Mouse (Mus musculus) megakaryocyte, embryonic 14.5 days (primary cell): ENCODE data around the gene Ccng1. TPM values are rescaled to one million over a fixed set of nuclear protein-coding genes. Genes with fewer than 3 reads are reported as not detected.
"Not testable (repeated sequence)": the region's sequence is repeated elsewhere in the genome, so short reads cannot be mapped to it uniquely, and the experiment has no call there.

Source experiments
- H3K27me3 ChIP-seq: replicated peaks from 2 replicates; pipeline ENCODE3; 2012; ENCODE audit warnings: inconsistent platforms
- H3K36me3 ChIP-seq: replicated peaks from 2 replicates; pipeline ENCODE3; 2012; ENCODE audit warnings: low read length, inconsistent platforms, mixed read lengths
- H3K4me1 ChIP-seq: 2 replicates; pipeline ENCODE4 v1.6.1; 2012; ENCODE audit warnings: inconsistent platforms
- H3K4me3 ChIP-seq: replicated peaks from 2 replicates; pipeline ENCODE3; 2012; ENCODE audit warnings: moderate library complexity, mild to moderate bottlenecking, inconsistent platforms
- H3K9me3 ChIP-seq: 2 replicates; pipeline ENCODE4 v1.6.1; 2012; ENCODE audit warnings: inconsistent platforms
- FLI1 ChIP-seq: IDR thresholded peaks from 2 replicates; pipeline ENCODE4 v1.6.1; 2012; ENCODE audit warnings: low read length, inconsistent platforms, mixed read lengths
- GATA1 ChIP-seq: IDR thresholded peaks from 3 replicates; pipeline ENCODE4 v1.6.1; 2012; ENCODE audit warnings: mixed read lengths, low read length, inconsistent platforms, borderline replicate concordance
- polyA plus RNA-seq: library from polyadenylated mRNA; stranded (reverse); fragments of >175 nt; gene quantifications from 2 replicates; pipeline ENCODE4 v1.2.3, GENCODE M21; 2012; ENCODE audit warnings: low replicate concordance; ENCODE audit not compliant: insufficient read depth

The Ccng1 gene
- polyA plus RNA-seq, 1 experiment: 42.4 TPM

DNA sequence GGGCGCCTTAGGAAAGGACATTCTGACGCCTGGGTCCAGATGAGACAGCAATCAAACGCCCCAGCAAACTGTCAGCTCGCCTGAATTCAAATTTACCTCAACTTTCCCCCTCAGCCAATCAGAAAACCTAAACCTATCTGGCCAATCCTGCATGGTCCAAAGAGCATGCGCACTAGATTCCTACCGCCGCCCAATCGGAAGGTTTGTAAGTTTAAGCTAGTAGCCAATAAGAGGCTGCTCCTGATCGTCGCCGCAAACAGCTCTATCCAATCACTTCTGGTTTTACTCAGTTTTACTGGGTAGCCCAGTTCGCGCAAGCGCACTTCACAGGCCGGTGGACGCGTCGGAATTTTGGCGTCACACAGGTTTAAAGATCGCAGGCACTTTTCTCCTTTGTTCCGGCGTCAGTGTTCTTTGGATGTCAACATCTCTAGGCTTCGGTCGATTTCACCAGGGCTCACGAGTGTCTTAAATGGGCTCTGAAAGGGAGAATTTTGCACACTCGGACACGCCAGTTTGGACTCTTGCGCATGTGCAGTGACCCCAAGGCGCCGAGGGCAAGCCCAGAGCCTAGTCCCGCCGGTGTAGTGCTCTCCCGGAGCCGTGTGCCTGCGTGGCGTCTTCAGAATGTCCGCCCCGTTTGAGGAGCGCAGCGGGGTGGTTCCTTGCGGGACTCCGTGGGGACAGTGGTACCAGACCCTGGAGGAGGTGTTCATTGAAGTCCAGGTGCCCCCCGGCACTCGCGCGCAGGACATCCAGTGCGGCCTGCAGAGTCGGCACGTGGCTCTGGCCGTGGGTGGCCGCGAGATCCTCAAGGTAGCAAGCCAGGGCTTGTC is 21.6 kb downstream of the Ccng1 start, which contains the start of the genes Hmmr and Nudcd2:
Hmmr (minus strand) TSS at position 84 of the 836 bp plus-strand sequence.
Nudcd2 (plus strand) TSS at position 329 of the 836 bp plus-strand sequence.
- H3K36me3 ChIP-seq: peaks cover 33% of the 10 kb centered on the region
- peak within 1 kb of the TSS; percentile 98 for H3K4me3 ChIP-seq
- no peaks in the 10 kb centered on the region for H3K9me3 ChIP-seq
- no peaks in the 10 kb centered on the region for H3K27me3 ChIP-seq
- TF ChIP-seq GATA1: no peak
- TF ChIP-seq FLI1: no peak
- H3K4me1 ChIP-seq: peaks cover 44% of the 10 kb centered on the region

DNA sequence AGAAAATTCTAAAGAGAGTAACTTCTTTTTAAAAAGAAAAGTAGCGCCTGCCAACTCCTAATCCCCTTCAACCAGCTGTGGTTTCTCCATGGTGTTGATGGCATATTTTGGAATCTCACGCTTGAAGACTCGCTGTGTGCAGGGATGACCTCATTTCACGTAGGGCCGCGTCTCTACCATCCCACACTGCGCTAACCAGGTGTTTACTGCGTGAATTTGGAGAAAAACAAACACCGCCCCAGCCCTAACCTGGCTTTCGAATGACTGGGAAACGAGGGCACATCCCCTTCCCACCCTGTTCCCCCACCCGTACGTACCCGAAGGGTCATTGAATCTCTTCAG is 22.1 kb downstream of the Ccng1 start:
- H3K27me3 ChIP-seq: no peaks in the 10 kb centered on the region
- TF ChIP-seq GATA1: no peak
- TF ChIP-seq FLI1: no peak
- no peaks in the 10 kb centered on the region for H3K9me3 ChIP-seq
- peaks cover 32% of the 10 kb centered on the region for H3K36me3 ChIP-seq
- H3K4me3 ChIP-seq: peak overlapping the region; percentile 98
- peaks cover 44% of the 10 kb centered on the region for H3K4me1 ChIP-seq

GRCm38 (mm10) chr11:40718324-40718723 is 36.8 kb downstream of the Ccng1 start:
- Histone ChIP-seq H3K4me3 (no peak overlapping the region), H3K36me3 (peaks cover 95% of the 10 kb centered on the region), H3K4me1 (peaks cover 11% of the 10 kb centered on the region), H3K27me3 (no peaks in the 10 kb centered on the region), H3K9me3 (no peaks in the 10 kb centered on the region)
- TF ChIP-seq GATA1 (no peak), FLI1 (no peak)

- no peak overlapping the region for H3K4me3 ChIP-seq
- peaks cover 92% of the 10 kb centered on the region for H3K36me3 ChIP-seq
- no peaks in the 10 kb centered on the region for H3K27me3 ChIP-seq
- TF ChIP-seq FLI1 (no peak), GATA1 (no peak)
- peaks cover 11% of the 10 kb centered on the region for H3K4me1 ChIP-seq
- no peaks in the 10 kb centered on the region for H3K9me3 ChIP-seq
Observed at GRCm38 (mm10) chr11:40715524-40715923, 39.6 kb downstream of the Ccng1 start.

DNA sequence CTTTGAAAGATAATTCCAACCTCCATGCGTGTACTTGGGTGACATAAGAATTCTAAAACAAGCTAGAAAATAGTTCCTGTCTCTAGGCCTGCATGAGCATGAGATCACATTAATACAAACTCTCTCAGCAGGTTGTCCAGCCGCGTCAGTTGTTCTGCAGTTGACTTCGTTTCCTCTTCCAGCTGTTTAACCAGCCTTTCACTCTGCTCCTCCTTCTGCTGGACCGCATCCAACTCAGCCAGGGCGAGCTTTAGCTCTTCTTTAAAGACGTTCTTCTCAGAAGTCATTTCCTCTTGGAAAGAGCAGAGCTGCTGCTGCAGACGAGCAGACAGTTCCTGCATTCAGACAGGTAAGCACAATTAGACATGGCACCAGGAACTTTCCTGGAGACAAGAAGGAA is 41.3 kb downstream of the Ccng1 start:
- peaks cover 91% of the 10 kb centered on the region for H3K36me3 ChIP-seq
- no peaks in the 10 kb centered on the region for H3K27me3 ChIP-seq
- no peaks in the 10 kb centered on the region for H3K9me3 ChIP-seq
- H3K4me1 ChIP-seq: peaks cover 20% of the 10 kb centered on the region
- H3K4me3 ChIP-seq: no peak overlapping the region
- TF ChIP-seq GATA1 (no peak), FLI1 (no peak)

GRCm38 (mm10) chr11:40709899-40710298 is 45.2 kb downstream of the Ccng1 start:
- H3K9me3 ChIP-seq, H3K27me3 ChIP-seq: not testable (repeated sequence)
- peaks cover 13% of the 10 kb centered on the region for H3K4me1 ChIP-seq
- H3K36me3 ChIP-seq: peaks cover 92% of the 10 kb centered on the region
- H3K4me3 ChIP-seq: peak overlapping the region; percentile 33

Other genes with a start within 250 kb of the Ccng1 start
- 2.9 and 31.2 TPM in 2 replicates for gene Mat2b, start 60.1 kb downstream of the Ccng1 start, polyA plus RNA-seq
- 0.56 and 2.2 TPM in 2 replicates for gene Hmmr, start 21.9 kb downstream of the Ccng1 start, polyA plus RNA-seq
- 10.3 and 35.3 TPM in 2 replicates for gene Nudcd2, start 21.6 kb downstream of the Ccng1 start, polyA plus RNA-seq